Mouse (Mus musculus) megakaryocyte, adult 5-6 weeks (primary cell): ENCODE data around the gene Ndufb2. TPM values are rescaled to one million over a fixed set of nuclear protein-coding genes. Genes with fewer than 3 reads are reported as not detected.

Experiments
- ATAC-seq: 2 replicates; pipeline ENCODE4 v1.8.0; 2016; ENCODE audit warnings: mild to moderate bottlenecking, inconsistent platforms; ENCODE audit not compliant: poor library complexity, severe bottlenecking
- total RNA-seq, 2 experiments: library from RNA; stranded (forward) in 1 of 2; stranded (reverse) in 1 of 2; fragments of 153-499, 151-499 nt in 1 of 2; fragments of 221-1000, 200-1000 nt in 1 of 2; gene quantifications; 2 replicates each; pipeline versions ENCODE4 v1.2.3 to v1.2.4; 2015 to 2017

Ndufb2 gene
- total RNA-seq, 2 experiments from 2014 or later, result 59.1 to 90.5 TPM

GRCm38 (mm10) chr6:39579552-39579951, 12.8 kb upstream of the Ndufb2 start:
- ATAC-seq, result no peak

- ATAC-seq, result no peak
These were observed 11.8 kb upstream of the Ndufb2 start for GRCm38 (mm10) chr6:39580558-39580957.

DNA sequence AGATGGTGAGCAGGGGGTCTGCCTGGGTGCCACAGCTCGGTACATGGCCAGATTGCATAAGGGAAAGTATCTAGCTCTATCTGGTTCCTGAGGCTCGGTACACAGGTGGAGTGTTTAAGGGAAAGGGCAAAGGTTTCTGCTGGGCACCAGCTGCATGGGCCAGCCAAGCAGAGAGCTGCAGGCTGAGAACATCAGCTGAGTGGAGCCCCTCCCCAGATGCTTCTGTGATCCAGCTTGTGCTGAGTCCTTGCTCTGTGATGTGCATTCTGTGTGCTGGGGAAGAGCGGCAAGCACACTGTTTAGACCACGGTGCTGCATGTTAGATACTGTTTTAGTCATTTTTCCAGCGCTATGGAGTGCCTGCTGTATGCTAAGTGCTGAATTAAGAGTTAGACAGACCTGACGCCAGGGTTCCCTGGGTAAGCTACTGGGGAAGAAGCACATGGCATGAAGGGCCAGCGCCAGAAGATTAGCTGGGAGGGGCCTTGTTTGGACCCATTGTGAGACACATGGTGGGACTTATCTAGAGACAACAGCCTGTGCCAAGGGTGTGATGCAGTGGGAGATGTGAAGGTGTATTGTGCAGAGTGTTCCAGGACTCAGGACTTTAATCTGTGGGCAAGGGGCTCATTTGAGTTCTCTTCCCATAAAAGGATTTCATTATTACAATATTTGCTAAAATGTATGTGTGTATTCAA, 11.1 kb upstream of the Ndufb2 start:
- ATAC-seq, result no peak

- no peak for ATAC-seq
These were observed 6.9 kb upstream of the Ndufb2 start, which contains the start of gene Gm42420 for GRCm38 (mm10) chr6:39585517-39585916. Gm42420 (plus strand) TSS chr6:39585753.

DNA sequence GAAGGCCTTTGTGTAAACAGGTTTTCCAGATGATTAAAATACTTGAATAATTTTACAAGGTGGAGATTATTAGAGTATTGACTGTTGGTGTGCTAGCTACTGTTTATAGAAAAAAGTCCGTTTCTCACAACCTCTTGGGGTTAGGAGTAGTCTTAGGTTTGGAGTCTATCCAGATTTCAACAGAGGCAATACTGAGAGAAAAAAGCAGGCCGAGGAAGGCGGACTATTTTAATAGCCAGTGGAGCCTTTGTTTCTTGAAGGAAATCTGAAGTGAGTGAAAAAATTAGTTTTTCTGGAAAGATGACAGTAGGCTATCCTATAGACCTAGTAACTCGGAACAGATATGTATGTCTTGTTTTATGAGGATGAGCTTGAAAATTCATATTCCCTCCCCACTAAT, 893 bp upstream of the Ndufb2 start:
- ATAC-seq, result no peak

- ATAC-seq, result no peak
These were observed 8.5 kb downstream of the Ndufb2 start for GRCm38 (mm10) chr6:39600851-39601250.

DNA sequence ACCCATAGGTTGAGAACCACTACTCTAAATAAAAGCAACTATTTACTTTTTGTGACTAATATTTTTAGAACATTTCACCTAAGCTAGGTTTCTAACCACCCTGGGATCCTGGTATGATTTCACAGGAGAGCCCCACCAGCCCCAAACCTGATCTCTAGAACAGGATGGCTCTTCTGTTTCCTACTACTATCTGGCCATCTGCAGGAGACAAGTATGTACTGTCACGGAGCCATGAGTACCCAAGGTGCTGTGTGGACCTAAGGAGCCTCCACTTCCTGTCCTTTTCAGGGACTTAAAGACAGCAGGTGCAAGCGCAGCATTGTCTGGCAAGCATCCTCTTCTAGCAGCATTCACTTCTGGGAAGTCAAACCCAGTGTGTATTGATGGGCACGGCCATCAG, 9.5 kb downstream of the Ndufb2 start:
- ATAC-seq, result no peak

- ATAC-seq, result no peak
These were observed 12.2 kb downstream of the Ndufb2 start for GRCm38 (mm10) chr6:39604565-39604964.

DNA sequence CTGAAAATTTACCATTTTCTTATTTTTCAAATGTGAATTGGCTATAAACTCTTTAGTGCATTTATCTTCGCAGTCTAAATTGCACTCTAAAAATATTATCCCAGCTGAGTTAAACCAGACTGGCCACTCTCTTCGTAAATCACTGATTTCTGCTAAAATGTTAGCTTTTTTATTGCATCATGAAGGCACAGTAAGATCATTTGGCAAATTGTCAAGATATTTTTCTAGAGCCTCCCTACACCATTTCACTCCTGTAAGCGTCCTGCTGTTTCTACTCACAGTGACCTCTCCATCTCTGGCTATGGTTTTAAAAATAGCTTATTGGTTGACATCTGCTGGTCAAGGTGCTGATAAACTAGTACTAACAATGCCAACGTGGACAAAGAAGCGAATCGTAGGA, 13.7 kb downstream of the Ndufb2 start:
- ATAC-seq, result no peak

GRCm38 (mm10) chr6:39606862-39607261, 14.5 kb downstream of the Ndufb2 start:
- no peak for ATAC-seq

- no peak for ATAC-seq
These were observed 15.0 kb downstream of the Ndufb2 start for GRCm38 (mm10) chr6:39607365-39607764.

- ATAC-seq, result no peak
These were observed 17.8 kb downstream of the Ndufb2 start for GRCm38 (mm10) chr6:39610207-39610606.

DNA sequence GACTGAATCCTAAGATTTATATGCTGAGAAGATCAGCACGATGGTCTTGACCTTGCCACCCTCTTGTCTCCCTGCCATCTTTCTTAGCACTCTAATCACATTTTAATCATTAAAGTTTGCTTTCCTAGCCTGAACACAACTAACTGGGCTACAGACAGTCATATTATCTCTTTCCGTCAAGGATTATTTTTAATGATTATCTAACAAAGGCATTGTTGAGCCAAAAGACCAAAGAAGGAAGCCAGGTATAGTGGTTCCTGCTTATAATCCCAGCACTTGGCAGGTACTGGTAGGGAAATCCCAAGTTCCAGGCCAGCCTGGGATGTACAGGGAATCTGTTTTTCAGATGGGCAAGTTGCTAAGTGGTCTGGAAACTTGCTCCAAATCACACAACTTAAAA, 18.9 kb downstream of the Ndufb2 start:
- no peak for ATAC-seq

Other genes with a start within 250 kb of the Ndufb2 start
- gene Slc37a3, start 214.9 kb upstream of the Ndufb2 start, total RNA-seq (2015), result 3.7 and 5.5 TPM in 2 replicates
- 6.0 and 27.4 TPM in 2 replicates for gene Slc37a3, start 214.9 kb upstream of the Ndufb2 start, total RNA-seq (2017)
- 4.2 and 4.6 TPM in 2 replicates for gene Rab19, start 211.4 kb upstream of the Ndufb2 start, total RNA-seq (2015)
- 7.0 and 7.6 TPM in 2 replicates for gene Rab19, start 211.4 kb upstream of the Ndufb2 start, total RNA-seq (2017)
- gene Mkrn1, start 172.1 kb upstream of the Ndufb2 start, total RNA-seq (2015), result 108 and 111 TPM in 2 replicates
- gene Mkrn1, start 172.1 kb upstream of the Ndufb2 start, total RNA-seq (2017), result 75.5 and 82.8 TPM in 2 replicates
- 4.6 and 5.0 TPM in 2 replicates for gene Dennd2a, start 34.7 kb upstream of the Ndufb2 start, total RNA-seq (2015)
- gene Dennd2a, start 34.7 kb upstream of the Ndufb2 start, total RNA-seq (2017), result 2.5 and 3.1 TPM in 2 replicates
- gene Adck2, start 18.7 kb upstream of the Ndufb2 start, total RNA-seq (2015), result 4.4 and 7.1 TPM in 2 replicates
- gene Adck2, start 18.7 kb upstream of the Ndufb2 start, total RNA-seq (2017), result 5.9 and 12.6 TPM in 2 replicates
- gene Gm42420, start 6.8 kb upstream of the Ndufb2 start, total RNA-seq (2015), result 6.0 and 7.2 TPM in 2 replicates
- 5.7 TPM in 1 of 2 replicates, not detected in the other for gene Gm42420, start 6.8 kb upstream of the Ndufb2 start, total RNA-seq (2017)
- 33.2 and 49.0 TPM in 2 replicates for gene Braf, start 132.9 kb downstream of the Ndufb2 start, total RNA-seq (2015)
- gene Braf, start 132.9 kb downstream of the Ndufb2 start, total RNA-seq (2017), result 18.4 and 26.0 TPM in 2 replicates
- 77.6 and 93.6 TPM in 2 replicates for gene Mrps33, start 218.4 kb downstream of the Ndufb2 start, total RNA-seq (2015)
- gene Mrps33, start 218.4 kb downstream of the Ndufb2 start, total RNA-seq (2017), result 26.9 and 47.6 TPM in 2 replicates